Mouse (Mus musculus) frontal cortex, adult (tissue): Measurements from ENCODE around the gene Exoc7.
A peak's percentile ranks its signal among the peaks of the same experiment; 100 is the strongest.

Experiments used
- ATAC-seq: cut with Nextera tagmentation; 2 replicates; pipeline ENCODE4 v1.9.2; 2017; ENCODE audit warnings: mild to moderate bottlenecking, moderate library complexity, mixed read lengths; ENCODE audit not compliant: low TSS enrichment

The Exoc7 gene

DNA sequence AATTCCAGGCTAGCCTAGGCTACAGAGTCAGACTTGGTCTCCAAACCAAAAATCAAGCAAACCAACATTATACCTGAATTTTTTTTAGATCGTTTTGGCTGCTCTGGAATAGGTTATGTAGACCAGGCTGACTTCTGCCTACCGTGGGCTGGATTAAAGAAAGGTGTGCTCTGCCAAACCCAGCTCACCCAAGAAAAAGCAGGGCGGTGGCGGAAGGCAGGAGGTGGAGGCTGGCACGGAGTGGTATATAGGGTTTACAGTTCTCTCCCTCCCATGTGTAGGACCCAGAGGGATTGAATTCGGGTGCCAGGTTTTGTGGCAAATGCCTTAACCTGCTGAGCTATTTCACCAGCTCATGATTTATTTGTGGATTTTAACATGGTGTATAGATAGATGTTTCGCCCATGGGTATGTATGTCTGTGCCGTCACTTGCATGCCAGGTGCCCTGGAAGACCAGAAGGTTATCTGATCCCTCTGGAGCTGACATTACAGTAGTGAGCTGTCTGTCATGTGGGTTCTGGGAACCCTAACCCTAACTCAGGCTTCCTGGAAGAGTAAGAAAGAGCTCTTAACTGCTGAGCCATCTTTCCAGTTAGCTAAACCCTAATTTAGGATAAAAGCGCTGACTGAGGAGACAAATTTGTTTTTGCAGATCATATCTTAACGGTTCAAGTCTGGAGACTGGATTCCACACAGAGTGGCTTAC, at the start of gene Exoc7:
Exoc7 (minus strand) TSS at position 215 of the 707 bp plus-strand sequence.
- ATAC-seq = no peak

DNA sequence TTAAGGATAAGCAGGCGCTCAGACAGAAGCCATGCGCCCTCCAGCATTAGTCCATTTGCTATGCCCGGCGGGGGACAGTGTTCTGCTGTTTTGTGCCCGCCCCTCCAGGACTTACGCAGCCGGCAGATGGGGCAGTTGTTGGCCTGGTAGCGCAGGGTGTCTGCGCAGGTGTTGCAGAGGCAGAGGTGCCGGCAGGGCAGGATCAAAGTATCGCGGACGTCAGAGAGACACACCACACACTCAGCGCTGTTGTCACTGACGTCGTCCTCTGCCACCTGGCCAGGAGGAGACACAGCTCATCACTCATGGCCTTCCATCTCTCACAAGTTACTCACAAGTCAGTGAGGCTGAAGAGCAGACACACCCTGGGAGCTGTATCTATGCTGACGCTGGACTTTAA, 47.5 kb upstream of the Exoc7 start:
- ATAC-seq = no peak

DNA sequence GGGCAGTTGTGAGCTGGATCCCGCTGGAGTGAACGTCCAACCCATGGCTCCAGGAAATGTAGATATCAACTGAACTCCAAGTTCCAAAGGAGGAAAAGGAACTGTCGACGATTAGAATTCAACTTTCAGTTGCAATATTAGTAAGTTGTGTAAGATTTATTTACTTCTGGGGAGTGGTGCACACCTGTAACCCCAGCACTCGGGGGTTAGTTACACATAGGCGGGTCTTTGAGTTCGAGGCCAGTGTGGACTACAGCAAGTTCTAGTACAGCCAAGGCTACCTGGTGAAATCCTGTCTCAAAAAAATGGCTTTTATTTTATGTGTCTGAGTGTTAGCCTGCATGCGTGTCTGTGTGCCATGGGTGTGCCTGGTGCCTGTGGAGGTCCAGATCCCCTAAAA, 46.5 kb upstream of the Exoc7 start:
- no peak for ATAC-seq

DNA sequence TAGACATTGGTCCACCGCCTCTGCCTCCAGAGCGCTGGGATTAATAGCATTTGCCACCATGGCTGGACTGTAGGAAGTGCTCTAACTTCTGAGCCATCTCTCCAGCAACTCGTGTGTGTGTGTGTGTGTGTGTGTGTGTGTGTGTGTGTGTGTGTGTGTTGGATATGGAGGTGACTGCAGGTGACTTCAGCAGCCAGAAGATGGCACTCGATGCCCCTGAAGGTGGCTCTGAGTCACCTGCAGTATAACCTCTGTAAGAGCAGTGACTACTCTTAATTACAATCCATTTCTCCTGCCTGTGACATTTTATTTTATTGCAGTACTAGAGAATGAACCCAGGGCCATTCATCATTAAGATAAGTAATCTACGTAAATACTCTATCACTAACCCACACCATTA, 44.3 kb upstream of the Exoc7 start:
- no peak for ATAC-seq

DNA sequence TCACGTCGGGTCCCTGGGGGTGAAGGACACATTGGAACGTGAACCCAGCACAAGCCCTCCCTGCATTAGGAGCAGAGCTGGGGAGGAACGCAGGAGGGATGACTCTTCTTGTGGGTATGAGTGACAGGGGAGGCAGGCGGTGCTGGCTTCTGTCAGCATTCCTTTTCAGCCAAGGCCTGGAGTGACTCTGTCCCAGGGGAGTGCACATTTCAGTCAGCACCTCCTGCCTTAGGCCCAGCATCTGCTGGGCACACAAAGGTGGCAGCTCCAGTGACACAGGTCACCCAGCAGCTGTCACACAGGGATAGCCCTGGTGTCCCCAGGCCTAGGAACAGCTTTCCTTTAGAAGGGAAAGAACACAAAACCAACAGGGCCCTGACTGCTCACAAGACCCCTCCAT, 40.9 kb upstream of the Exoc7 start:
- no peak for ATAC-seq

DNA sequence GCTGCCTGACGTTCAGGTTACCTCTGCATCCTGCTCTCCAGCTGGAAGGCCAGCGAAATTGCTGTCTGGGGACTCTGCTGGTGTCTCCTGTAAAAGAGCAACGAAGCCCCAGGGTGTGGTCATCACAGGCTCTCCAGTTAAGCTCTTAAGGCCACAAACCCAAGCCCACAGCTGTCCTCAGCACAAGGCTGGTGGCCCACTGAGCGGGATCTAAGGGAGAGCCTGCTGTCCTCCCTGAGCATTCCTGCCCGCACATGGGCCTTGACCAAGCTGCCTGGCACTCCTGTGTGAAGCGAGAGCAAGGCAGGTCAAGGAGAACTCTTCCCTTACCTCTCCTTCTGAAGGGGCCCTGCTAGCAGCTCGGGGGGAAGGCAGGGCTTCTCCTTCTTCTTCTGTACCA, 40.0 kb upstream of the Exoc7 start:
- ATAC-seq = no peak

DNA sequence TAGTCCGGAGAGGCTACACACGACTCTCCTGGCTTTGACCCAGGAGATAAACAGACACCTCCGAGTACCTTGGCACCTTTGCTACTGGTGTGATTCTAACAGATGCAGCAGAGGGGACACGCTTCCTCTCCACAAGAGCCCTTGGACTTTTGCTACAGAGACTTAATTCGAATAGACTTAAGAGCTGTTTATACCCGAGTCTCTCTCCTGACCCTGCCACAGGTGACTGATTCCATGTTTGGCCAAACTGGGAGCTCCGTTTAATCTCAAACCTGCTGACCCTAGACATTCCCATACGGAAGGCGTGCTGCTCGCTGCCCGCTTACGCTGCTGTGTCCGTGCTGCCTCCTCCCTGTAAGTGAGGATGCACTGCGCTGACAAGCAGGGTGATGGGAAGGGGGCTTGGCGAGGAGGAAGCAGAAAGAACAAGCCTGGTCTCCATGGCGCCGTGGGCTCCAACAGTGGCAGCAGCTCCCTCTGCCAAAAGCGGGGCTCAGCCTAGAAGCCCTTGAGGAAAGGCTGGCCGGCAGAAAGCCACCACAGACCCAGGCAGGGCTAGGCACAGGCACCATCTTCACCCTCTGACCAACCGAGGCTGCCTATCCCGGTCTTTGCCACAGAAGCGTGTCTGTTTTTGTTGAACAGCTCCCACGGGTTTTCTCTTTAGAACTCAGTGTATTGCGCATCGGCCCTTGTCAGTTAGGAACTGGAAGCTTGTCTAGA, 35.2 kb upstream of the Exoc7 start:
- no peak for ATAC-seq

DNA sequence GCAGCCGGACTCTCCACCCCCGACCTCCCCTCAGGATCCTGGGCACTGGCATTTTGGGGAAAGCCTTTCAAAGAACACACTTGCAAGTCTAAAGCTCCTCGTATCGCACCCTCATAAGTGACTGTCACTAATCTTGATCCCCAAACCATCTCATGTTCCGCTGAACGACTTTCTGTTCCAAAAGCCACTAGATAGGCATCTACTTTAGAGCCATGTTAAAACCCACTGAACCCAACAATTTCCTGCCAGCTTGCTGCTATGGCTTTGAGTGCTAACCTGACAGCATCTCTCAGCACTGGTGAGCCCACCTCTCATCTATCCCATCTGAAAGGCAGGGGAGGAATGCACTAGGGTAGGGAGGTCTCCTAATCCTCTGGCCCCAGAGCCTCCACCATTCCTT, 30.5 kb upstream of the Exoc7 start:
- no peak for ATAC-seq

DNA sequence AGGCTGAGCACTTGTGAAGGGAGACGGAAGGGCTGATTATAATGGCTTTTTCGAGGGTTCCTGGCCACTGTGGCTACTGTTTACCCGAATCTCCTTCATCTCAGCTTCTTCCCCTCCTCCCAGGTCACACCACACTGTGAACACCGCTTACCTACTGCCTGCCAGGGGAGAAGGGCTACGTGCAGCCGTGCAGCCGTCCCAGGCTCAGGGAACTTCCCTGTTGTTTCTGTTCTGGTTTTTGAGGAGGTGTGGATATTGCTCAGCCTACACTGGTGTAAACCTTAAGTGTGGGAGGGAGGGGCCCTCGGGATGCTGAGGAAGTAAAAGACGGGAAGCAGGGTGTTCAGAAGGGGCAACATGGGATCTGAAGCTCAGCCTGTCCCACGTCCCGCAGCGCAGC, 30.0 kb upstream of the Exoc7 start:
- no peak for ATAC-seq

DNA sequence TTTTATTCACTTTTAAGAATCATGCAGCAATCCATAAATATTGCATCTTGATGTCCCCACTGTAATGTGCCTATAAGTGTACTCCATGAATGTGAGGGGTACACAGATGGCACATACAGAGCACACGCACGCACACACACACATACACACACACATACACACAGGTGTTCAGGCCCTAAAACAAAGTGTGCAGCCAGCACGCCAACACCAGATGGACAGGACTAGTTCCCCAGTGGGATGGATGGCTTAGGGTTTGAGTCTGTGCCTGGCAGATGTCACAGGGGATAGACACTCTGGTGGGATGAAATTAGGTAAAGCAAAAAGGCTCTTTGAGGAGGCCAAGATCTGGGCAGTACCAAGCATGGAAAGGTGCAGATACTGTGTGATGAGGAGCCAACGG, 29.4 kb upstream of the Exoc7 start:
- no peak for ATAC-seq

DNA sequence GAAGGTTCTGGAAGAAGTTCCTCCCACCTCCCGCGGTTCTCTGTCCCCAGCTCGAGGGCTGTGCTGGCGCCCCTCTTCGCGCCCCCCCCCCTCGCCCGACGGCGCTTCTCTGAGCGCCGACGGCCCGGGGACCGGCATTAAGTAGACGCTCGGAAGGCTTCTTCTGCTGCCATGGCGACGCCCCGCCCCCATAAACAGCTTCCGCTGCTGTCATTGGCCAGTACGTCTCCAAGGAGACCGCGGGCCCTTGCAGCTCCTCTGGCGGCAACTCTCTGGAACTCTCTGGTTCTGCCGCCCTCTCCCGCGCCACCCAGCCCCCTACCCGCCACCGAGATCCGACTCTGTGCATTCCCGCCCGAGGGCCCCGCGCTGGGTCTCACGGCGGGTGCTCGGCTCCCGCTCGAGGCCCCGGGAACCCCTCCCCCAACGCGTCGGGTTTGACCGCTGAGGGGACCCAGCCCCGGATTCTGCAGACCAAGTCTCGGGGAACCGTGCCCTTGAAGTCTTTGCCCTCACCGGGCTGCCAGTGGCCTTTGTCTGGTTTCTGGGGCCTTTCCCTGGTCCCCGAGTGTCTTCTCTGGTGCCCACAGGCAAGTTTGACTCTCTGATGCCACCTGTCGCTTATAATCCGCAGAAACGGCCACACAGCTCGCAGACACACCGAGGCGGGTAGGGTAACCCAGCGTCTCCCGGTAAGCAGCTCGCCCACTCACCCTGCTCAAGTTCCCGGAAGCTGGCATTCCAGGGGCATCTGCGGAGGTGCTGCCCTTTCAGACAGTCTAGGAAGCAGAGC, 28.4 kb upstream of the Exoc7 start, which contains the start of gene Foxj1:
Foxj1 (minus strand) TSS at position 156 of the 793 bp plus-strand sequence.
- ATAC-seq = peak; percentile 84

DNA sequence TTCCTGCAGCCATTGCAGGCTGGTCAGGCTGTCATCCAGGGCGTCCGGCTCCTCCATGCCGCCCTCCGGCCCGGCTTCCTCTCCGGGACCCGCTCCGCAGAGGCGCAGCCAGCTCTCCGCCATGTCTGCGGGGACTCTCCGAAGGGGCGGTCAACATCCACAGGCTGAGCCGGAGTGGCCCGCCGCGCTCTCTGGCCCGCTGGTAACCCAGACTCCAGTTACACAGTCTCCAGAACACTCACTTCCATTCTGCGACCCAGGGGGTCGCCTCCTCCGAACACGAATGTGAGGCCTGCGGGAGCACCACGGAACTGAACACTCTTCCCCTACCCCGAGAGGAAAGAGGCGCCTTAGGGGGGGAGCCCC, 27.4 kb upstream of the Exoc7 start:
- ATAC-seq = no peak

DNA sequence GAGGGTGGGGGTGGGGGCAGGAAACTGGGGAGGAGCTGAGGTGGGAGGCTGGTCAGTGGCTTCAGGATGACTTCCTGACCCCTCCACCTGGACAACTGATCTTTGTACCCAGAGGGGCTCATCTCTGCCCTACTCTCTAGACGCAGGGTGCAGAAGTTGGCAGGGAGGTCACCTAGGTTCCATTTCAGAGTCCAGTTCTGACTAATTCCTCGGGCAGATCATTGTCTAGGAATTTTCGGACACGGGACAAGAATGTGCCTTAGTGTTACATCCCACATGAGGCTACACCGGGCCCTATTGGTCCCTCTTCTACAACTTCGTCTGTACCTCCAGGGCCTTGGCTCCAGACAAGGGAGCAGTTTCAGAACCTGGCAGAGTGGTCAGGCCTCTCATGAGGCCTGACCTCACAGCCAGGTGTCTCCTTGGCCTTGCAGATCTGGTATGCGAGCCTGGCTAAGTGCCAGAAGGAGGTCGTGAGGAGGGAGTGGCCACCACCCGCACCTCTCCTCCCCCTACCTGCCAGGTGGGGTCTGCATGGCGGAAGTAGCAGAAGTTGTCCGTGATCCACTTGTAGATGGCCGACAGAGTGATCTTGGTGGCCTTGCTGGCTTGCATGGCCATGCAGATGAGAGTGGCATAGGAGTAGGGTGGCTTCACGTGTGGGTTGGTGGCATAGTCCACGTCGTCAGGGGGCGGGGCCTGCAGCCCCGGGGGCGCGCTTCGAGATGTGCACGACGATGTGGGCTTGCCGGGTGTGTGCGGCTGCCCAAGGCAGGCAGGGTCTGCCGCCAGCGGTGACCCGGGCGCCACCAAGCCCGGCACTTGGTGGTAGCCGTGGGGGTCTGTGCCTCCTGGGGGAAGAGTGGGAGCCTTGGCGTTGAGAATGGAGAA, 26.7 kb upstream of the Exoc7 start:
- ATAC-seq = no peak

DNA sequence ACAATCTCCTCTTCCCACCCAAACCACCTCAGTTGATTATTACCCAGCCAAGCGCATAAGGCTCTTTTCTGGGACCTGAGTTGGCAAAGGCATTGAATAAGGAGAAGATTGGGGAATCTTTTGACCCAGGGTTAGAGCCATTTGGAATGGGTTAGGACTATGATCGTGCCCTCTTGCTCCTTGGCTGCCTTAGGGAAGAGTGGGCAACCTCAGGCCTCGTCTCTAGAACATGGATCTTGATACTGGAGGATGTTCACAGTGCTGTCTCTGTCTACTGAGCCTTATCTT, 25.9 kb upstream of the Exoc7 start:
- no peak for ATAC-seq

DNA sequence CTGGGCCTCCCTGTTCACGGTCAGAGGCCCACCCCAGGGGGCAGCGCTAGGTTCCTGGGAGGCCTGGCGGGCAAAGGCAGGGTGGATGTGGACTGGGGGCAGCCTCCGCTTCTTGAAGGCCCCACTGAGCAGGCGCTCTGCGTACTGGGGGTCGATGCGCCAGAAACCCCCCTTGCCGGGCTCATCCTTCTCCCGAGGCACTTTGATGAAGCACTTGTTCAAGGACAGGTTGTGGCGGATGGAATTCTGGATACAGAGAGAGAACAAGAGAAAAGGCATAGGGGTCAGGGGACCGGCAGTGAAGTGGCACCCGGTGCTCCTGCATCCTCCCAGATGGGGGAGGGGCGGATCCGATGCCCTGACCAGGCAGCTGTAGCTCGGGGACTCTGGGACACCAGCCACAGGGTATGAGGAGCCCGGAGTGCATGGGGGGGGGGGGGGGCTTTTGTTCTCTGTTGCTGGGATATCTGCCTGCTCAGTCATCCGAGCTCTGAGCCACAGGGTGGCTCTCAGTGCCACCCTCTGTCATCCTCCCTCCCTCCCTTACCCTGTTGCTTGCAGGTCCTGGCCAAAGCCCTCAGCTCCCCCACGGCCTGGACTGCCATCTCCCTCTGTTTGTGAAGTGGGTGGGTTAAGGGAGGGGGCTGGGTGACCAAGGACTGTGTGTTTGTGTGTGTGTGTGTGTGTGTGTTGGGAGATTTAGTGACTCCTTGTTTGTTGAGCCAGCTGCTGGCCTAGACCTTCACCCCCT, 25.4 kb upstream of the Exoc7 start:
- 0 out of 2 replicates have a peak, but pooled peaks have one; percentile 11 for ATAC-seq

DNA sequence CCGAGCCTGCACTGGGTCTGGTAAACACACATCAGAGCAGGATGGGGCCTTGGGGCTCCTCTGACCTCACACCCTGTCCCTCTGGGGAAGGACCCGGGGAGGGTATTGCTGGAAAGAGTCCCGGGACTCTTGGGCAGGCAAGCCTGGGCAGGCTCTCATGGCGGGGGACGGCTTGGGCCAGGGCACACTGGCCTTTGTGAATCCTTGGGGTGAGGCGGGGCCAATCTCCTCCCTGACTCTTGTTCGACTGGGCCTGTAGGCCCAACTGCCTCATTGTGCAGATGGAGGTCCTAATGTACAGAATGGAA, 23.1 kb upstream of the Exoc7 start:
- ATAC-seq = no peak

DNA sequence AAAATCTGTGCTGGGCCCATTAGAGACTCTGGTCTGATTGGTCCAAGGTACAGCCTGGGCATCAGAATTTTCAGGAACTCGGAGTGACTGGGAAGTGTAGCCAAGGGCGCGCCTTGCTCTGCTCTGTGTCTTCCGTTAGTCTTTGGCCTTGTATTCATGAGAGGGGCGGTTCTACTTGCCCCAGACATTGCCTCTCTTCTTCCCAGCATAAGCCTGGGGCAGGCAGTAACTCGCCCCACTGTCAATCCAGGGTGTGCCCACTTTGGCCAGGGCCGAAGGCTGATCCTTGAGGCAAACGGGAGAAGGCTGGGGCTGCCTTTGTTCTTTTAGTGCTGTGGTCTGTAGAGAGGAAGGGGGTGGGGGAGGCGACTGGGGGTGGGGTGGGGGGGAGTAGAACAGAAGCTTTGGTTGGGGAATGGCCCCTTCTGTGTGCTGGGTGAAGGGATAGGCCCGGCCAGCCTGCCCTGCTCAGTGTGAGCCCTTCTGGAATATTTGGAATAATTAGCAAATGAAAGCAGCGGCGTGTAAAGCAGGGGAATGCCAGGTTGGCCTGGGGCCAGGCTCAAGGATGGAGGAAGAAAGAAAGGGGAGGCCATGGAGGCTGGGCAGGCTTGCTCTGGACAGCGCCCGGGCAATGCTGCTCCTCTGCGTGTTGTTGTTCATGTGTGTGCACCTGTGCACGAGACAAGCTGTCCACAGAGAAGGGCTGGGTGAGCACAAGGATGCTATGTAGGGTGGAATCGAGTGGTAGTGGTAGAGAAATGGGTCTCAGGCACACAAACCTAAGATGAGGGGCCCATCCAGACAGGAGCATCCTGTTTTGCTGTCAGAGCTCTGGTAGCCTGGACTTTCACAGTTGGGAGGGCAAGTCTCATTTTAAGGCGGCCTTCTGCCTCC, 22.5 kb upstream of the Exoc7 start:
- ATAC-seq = no peak

DNA sequence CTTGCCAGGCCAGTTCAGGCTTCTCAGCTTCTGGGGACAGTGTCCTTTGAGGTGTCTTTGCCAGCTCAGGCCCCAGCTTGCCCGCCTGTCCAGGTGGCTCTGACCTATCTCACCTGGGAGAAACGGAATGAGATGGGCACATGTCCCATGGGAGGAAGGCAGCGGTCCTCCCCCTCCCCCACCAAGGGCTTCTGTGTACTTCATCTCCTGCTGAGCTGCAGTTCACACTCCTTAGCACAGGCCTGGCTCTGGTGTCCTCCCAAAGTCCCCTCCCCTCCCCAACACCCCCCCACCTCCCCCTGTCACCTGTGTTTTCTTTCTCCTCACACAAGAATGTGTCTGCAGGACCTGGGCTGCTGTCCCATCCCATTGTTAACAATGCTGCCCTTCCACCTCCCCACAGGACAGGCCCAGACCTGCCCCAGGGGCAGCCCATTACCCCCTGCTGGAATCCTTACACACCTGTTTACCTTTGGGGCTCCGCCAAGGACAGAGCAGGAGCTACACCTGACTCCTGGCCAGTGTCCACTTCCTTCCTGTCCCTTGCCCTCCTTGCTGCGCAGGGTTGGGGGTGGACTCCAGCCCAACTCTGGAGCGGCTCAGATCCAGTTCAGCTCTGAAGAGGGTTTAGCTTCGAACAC, 20.1 kb upstream of the Exoc7 start:
- ATAC-seq = no peak

DNA sequence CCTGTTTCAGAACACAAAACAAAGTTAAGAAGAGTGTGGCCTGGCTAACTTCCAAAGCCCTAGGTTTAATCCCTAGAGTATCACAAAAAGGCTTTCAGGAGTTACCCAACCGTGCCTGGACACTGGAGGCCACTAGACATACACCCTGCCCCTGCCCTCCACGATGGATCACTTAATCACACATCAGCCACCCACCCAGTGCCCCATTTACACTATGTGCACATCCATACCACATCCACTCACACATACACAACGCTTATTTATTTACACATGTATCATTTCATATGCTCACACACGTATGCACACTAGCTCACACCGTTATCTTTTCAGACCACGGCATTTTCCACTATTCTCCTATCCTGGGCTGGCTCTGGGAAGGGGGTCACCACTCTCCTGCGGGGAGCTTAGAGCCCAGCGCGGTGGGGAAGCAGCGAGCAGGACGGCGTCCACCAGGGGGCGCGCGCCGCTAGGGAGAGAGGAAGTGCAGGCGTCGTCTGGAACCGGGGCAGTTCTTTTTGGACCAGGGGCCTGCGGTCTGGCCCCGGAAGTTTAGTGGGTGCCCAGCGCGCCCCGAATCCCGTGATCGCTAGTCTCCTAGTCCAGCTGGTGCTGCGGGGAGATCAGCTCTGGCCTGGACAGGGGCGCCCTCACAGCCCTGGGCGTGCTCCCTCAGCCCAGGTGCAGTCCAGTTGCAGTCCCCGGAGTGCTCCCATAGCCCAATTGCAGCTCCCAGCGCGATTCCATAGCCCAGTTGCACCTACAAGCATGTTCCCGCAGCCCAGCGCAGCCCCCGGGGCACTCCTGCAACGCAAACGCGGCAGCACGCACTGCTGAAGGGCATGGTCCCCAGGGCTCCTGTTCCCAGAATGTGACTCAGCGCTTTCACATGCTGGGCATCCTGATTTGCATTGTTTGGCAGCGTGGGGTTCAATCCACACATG, 12.0 kb upstream of the Exoc7 start:
- ATAC-seq = peak; percentile 85
